Mouse (Mus musculus) small intestine, adult 2 months (tissue): ENCODE measurements around the gene Qrich1. TPM values are rescaled to one million over a fixed set of nuclear protein-coding genes. Genes with fewer than 3 reads are reported as not detected.

ENCODE experiments used
- H3K27ac ChIP-seq: fragments of 200-500 bp; 2 replicates; pipeline ENCODE4 v1.5.1; 2012; ENCODE audit warnings: low read depth, low read length, control low read depth, inconsistent platforms; ENCODE audit not compliant: insufficient read depth
- H3K27me3 ChIP-seq: fragments of 200-500 bp; 2 replicates; pipeline ENCODE4 v1.6.1; 2012; ENCODE audit warnings: mild to moderate bottlenecking, moderate library complexity, low read length, inconsistent platforms; ENCODE audit not compliant: control insufficient read depth, insufficient read depth
- H3K36me3 ChIP-seq: fragments of 200-500 bp; 2 replicates; pipeline ENCODE4 v1.6.1; 2012; ENCODE audit warnings: mild to moderate bottlenecking, low read length, control low read depth, inconsistent platforms; ENCODE audit not compliant: control insufficient read depth, insufficient read depth
- H3K4me1 ChIP-seq: fragments of 200-500 bp; 2 replicates; pipeline ENCODE4 v1.6.1; 2012; ENCODE audit warnings: low read length, inconsistent platforms, mixed read lengths; ENCODE audit not compliant: control insufficient read depth, insufficient read depth, insufficient read length
- H3K4me3 ChIP-seq: fragments of 200-500 bp; 2 replicates; pipeline ENCODE4 v1.5.1; 2012; ENCODE audit warnings: low read depth, mild to moderate bottlenecking, control low read depth, inconsistent platforms, low read length, moderate library complexity
- CTCF ChIP-seq: fragments of 200-500 bp; IDR thresholded peaks from 2 replicates; pipeline ENCODE4 v1.5.1; 2012; ENCODE audit warnings: low read depth, mild to moderate bottlenecking, control low read depth, inconsistent platforms, low read length, moderate library complexity, mixed read lengths; ENCODE audit not compliant: insufficient replicate concordance, insufficient read length; ENCODE audit errors: extremely low read depth
- POLR2A ChIP-seq: fragments of 200-500 bp; IDR thresholded peaks from 2 replicates; pipeline ENCODE4 v1.6.1; 2012; ENCODE audit warnings: low read depth, mild to moderate bottlenecking, control low read depth, inconsistent platforms, low read length, moderate library complexity
- WGBS: fragments of 180-500 bp; shearing (Covaris S2); methylation state at CpG from one replicate; pipeline ENCODE4 v1.1.7; 2018; 5-methylcytosine and 5-hydroxymethylcytosine counted together
- polyA plus RNA-seq: library from polyadenylated mRNA; depleted of rRNA; stranded (reverse); fragments of >200 nt; gene quantifications from 2 replicates; pipeline ENCODE4 v1.2.3, GENCODE M21; 2012

Qrich1 gene
- polyA plus RNA-seq, 1 experiment: 76.2 TPM

GRCm38 (mm10) chr9:108531496-108531895 lies 14.9 kb downstream of the Qrich1 start:
- H3K27me3 ChIP-seq: no peaks in the 10 kb centered on the region
- H3K4me1 ChIP-seq: no peaks in the 10 kb centered on the region
- TF ChIP-seq CTCF (no peak), POLR2A (no peak)
- WGBS: 88% methylated on average over 1 of the region's 1 CpGs
- H3K4me3 ChIP-seq: no peak overlapping the region
- H3K27ac ChIP-seq: no peak overlapping the region
- H3K36me3 ChIP-seq: peaks cover 61% of the 10 kb centered on the region

GRCm38 (mm10) chr9:108540846-108541245 lies 24.2 kb downstream of the Qrich1 start:
- Histone ChIP-seq H3K4me3 (no peak overlapping the region), H3K36me3 (peaks cover 72% of the 10 kb centered on the region), H3K27ac (no peak overlapping the region), H3K27me3 (no peaks in the 10 kb centered on the region), H3K4me1 (no peaks in the 10 kb centered on the region)
- TF ChIP-seq CTCF: no peak
- no peak for TF ChIP-seq POLR2A

GRCm38 (mm10) chr9:108545986-108546385 lies 29.4 kb downstream of the Qrich1 start:
- WGBS: 85% methylated on average over 3 of the region's 3 CpGs
- Histone ChIP-seq H3K27ac (no peak overlapping the region), H3K36me3 (peaks cover 72% of the 10 kb centered on the region), H3K4me1 (no peaks in the 10 kb centered on the region), H3K27me3 (no peaks in the 10 kb centered on the region), H3K4me3 (no peak overlapping the region)
- TF ChIP-seq CTCF (no peak), POLR2A (no peak)

- H3K27ac ChIP-seq: no peak overlapping the region
- no peak overlapping the region for H3K4me3 ChIP-seq
- H3K36me3 ChIP-seq: peaks cover 69% of the 10 kb centered on the region
- H3K27me3 ChIP-seq: no peaks in the 10 kb centered on the region
- peaks cover 3% of the 10 kb centered on the region; the same call in 1 of the 2 replicates for H3K4me1 ChIP-seq
- TF ChIP-seq POLR2A (no peak), CTCF (no peak)
- 83% methylated on average over 1 of the region's 1 CpGs for WGBS
Measured at GRCm38 (mm10) chr9:108546875-108547274, 30.3 kb downstream of the Qrich1 start.

GRCm38 (mm10) chr9:108559169-108559568 lies 42.6 kb downstream of the Qrich1 start:
- TF ChIP-seq POLR2A (no peak), CTCF (no peak)
- 91% methylated on average over 4 of the region's 4 CpGs for WGBS
- Histone ChIP-seq H3K36me3 (peaks cover 53% of the 10 kb centered on the region), H3K4me1 (peaks cover 6% of the 10 kb centered on the region; the same call in 1 of the 2 replicates), H3K27ac (no peak overlapping the region), H3K4me3 (no peak overlapping the region), H3K27me3 (no peaks in the 10 kb centered on the region)

GRCm38 (mm10) chr9:108560227-108560841 lies 43.7 kb downstream of the Qrich1 start, which contains the start of gene Impdh2:
Impdh2 (plus strand) TSS chr9:108560286.
- Histone ChIP-seq H3K27ac (0 out of 2 replicates have a peak within 1 kb of the TSS, but pooled peaks have one; percentile 5), H3K27me3 (no peaks in the 10 kb centered on the region), H3K4me1 (peaks cover 6% of the 10 kb centered on the region; the same call in 1 of the 2 replicates), H3K4me3 (peak within 1 kb of the TSS; percentile 74), H3K36me3 (peaks cover 45% of the 10 kb centered on the region)
- TF ChIP-seq CTCF (no peak), POLR2A (peak; percentile 70; the same call in 1 of the 2 replicates)
- WGBS: under 1% methylated on average over 53 of the region's 53 CpGs

GRCm38 (mm10) chr9:108563671-108564070 lies 47.1 kb downstream of the Qrich1 start:
- Histone ChIP-seq H3K4me1 (peaks cover 15% of the 10 kb centered on the region; the same call in 1 of the 2 replicates), H3K27ac (no peak overlapping the region), H3K27me3 (no peaks in the 10 kb centered on the region), H3K36me3 (peaks cover 17% of the 10 kb centered on the region), H3K4me3 (no peak overlapping the region)
- TF ChIP-seq CTCF: no peak
- no peak for TF ChIP-seq POLR2A
- 85% methylated on average over 8 of the region's 8 CpGs for WGBS

GRCm38 (mm10) chr9:108564131-108564530 lies 47.5 kb downstream of the Qrich1 start:
- Histone ChIP-seq H3K27ac (no peak overlapping the region), H3K36me3 (peaks cover 13% of the 10 kb centered on the region), H3K4me3 (no peak overlapping the region), H3K4me1 (peaks cover 16% of the 10 kb centered on the region; the same call in 1 of the 2 replicates), H3K27me3 (no peaks in the 10 kb centered on the region)
- WGBS: 43% methylated on average over 7 of the region's 7 CpGs
- TF ChIP-seq POLR2A: no peak
- no peak for TF ChIP-seq CTCF
